Mouse (Mus musculus): ENCODE measurements around the gene Colgalt2. TPM values are rescaled to one million over a fixed set of nuclear protein-coding genes. Genes with fewer than 3 reads are reported as not detected.

Gene Colgalt2
- polyA plus RNA-seq, 1 experiment from 2014 or later: 0.37 TPM

DNA sequence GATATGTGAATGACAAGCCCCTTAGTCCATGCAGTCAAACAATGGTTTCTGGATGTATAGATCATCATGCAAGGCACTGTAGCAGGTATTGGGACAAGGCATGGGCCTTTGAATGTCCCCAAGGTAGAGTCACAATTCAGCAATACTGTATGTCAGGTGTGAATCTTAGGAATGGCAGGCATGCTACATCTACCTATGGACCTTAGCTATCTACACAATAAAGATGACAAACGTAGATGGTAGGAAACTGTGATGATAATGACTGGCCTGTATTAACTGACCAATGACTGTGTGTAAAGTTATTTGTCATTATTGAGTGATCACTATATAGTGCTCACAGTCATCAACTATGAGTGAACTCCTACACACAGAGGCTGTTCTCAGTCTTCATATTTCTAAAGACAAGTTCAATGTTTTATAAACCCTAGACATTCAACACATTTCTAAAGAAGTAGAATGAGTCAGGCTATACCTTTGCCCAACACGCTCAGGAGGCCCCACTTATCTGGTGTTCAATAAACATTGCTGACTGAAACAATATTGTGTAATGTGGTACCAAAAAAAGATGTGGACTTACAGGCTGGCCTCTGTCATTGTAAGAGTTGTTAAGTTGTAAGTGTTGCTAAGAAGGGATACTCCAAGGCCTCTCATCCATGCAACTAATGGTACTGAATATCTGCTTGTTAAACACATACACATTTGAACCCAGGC is 144.0 kb downstream of the Colgalt2 start:
- Histone ChIP-seq H3K4me1 (ENCODE audit: control insufficient read depth, low read depth, low read length) (no peaks in the 10 kb centered on the region; the same call in 1 of the 2 replicates), H3K9ac (ENCODE audit: low read depth, low read length) (no peak overlapping the region), H3K27me3 (ENCODE audit: control insufficient read depth, insufficient read depth, low read depth, low read length) (no peaks in the 10 kb centered on the region), H3K4me3 (ENCODE audit: low read depth, low read length) (no peak overlapping the region), H3K4me2 (ENCODE audit: low read depth, low read length) (no peak overlapping the region), H3K36me3 (ENCODE audit: control insufficient read depth, insufficient read depth) (peaks cover 7% of the 10 kb centered on the region), H3K27ac (ENCODE audit: low read length) (no peak overlapping the region), H3K9me3 (replicated peaks; ENCODE audit: control insufficient read depth, low read length) (no peaks in the 10 kb centered on the region)
- ATAC-seq (ENCODE audit: low read depth): peak; percentile 51
- 40% methylated on average over 2 of the region's 2 CpGs for WGBS (ENCODE audit: insufficient replicate concordance)

DNA sequence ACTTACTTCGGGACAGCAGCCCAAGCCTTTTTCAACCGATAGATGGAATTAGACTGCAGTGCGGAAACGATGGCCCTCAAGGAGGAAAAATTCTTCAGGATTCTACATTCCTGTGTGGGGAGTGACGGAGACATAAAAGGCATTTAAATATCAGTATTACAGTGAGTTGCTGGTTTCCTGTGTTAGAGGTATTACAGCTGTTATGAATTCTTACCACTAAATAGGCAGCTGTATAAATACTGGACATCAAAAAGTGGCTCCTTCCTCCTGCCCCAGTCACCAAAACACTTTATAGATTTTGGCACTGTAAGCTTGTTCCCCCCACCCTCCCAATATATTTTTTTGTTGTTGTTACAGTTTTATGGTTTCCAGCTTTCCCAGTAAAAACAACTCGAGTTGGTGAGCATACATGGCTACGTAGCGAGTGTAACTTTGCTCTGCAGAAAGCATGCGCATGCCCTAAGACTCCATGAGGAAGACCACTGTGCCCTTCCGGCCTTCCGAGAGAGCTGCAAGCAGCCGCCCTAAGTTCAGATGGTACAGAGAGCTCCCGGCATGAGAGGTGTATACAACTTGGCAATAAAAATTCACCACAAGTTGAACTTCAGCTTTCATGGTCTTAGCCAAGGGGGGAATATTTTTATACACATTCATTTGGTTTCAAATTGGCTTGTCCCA is 149.6 kb downstream of the Colgalt2 start:
- 79% methylated on average over 13 of the region's 13 CpGs for WGBS (ENCODE audit: insufficient replicate concordance)
- no peak overlapping the region for H3K27ac ChIP-seq (ENCODE audit: low read length)
- H3K9me3 ChIP-seq (replicated peaks; ENCODE audit: control insufficient read depth, low read length): no peaks in the 10 kb centered on the region
- no peaks in the 10 kb centered on the region for H3K27me3 ChIP-seq (ENCODE audit: control insufficient read depth, insufficient read depth, low read depth, low read length)
- no peak overlapping the region for H3K4me2 ChIP-seq (ENCODE audit: low read depth, low read length)
- no peak for ATAC-seq (ENCODE audit: low read depth)
- H3K4me3 ChIP-seq (ENCODE audit: low read depth, low read length): no peak overlapping the region
- no peak overlapping the region for H3K9ac ChIP-seq (ENCODE audit: low read depth, low read length)
- no peaks in the 10 kb centered on the region for H3K4me1 ChIP-seq (ENCODE audit: control insufficient read depth, low read depth, low read length)
- peaks cover 7% of the 10 kb centered on the region for H3K36me3 ChIP-seq (ENCODE audit: control insufficient read depth, insufficient read depth)

DNA sequence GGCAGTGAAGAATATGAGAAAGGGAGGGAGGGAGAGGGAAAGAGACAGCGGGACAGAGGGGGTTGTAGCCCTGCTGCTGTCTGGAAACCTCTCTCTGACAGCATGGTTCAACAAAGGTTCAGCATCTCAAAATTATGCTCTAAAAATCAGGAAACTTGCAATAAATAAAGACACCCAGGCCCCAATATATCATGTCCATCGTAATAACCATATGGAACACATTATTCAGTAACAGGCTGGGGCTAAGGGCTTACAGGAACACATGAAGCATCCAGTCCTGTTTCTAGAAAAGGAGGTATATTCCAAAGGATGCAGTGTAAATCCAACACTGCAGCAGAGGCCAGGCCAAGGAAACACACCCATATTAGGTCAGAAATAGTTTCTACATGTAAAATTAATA is 150.9 kb downstream of the Colgalt2 start:
- no peaks in the 10 kb centered on the region for H3K27me3 ChIP-seq (ENCODE audit: control insufficient read depth, insufficient read depth, low read depth, low read length)
- no peaks in the 10 kb centered on the region for H3K4me1 ChIP-seq (ENCODE audit: control insufficient read depth, low read depth, low read length)
- no peak for ATAC-seq (ENCODE audit: low read depth)
- H3K27ac ChIP-seq (ENCODE audit: low read length): no peak overlapping the region
- 47% methylated on average over 2 of the region's 2 CpGs for WGBS (ENCODE audit: insufficient replicate concordance)
- no peaks in the 10 kb centered on the region for H3K9me3 ChIP-seq (replicated peaks; ENCODE audit: control insufficient read depth, low read length)
- peaks cover 7% of the 10 kb centered on the region for H3K36me3 ChIP-seq (ENCODE audit: control insufficient read depth, insufficient read depth)
- H3K4me2 ChIP-seq (ENCODE audit: low read depth, low read length): no peak overlapping the region
- H3K9ac ChIP-seq (ENCODE audit: low read depth, low read length): no peak overlapping the region
- no peak overlapping the region for H3K4me3 ChIP-seq (ENCODE audit: low read depth, low read length)

DNA sequence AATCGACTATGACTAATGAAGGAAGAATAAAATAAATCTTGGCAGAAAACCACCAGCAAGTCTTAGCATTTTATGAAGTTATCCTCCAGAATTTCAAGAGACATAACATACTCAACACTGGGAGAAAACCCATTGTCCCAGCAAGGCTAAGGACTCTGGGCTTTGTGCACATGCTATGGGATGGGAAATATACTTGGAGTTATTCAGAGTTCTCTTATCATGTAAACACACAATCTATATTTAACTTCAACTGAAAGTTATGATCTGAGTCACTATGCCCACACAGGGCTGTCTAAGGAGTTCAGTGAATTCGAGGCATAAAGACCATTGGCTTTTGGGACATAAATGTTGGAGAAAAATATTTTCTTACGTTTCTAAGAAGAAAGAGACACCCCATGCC is 151.3 kb downstream of the Colgalt2 start:
- Histone ChIP-seq H3K4me1 (ENCODE audit: control insufficient read depth, low read depth, low read length) (no peaks in the 10 kb centered on the region), H3K27me3 (ENCODE audit: control insufficient read depth, insufficient read depth, low read depth, low read length) (no peaks in the 10 kb centered on the region), H3K9ac (ENCODE audit: low read depth, low read length) (no peak overlapping the region), H3K36me3 (ENCODE audit: control insufficient read depth, insufficient read depth) (peaks cover 6% of the 10 kb centered on the region), H3K27ac (ENCODE audit: low read length) (no peak overlapping the region), H3K4me3 (ENCODE audit: low read depth, low read length) (no peak overlapping the region), H3K4me2 (ENCODE audit: low read depth, low read length) (no peak overlapping the region), H3K9me3 (replicated peaks; ENCODE audit: control insufficient read depth, low read length) (no peaks in the 10 kb centered on the region)
- ATAC-seq (ENCODE audit: low read depth): no peak
- 38% methylated on average over 3 of the region's 3 CpGs for WGBS (ENCODE audit: insufficient replicate concordance)

DNA sequence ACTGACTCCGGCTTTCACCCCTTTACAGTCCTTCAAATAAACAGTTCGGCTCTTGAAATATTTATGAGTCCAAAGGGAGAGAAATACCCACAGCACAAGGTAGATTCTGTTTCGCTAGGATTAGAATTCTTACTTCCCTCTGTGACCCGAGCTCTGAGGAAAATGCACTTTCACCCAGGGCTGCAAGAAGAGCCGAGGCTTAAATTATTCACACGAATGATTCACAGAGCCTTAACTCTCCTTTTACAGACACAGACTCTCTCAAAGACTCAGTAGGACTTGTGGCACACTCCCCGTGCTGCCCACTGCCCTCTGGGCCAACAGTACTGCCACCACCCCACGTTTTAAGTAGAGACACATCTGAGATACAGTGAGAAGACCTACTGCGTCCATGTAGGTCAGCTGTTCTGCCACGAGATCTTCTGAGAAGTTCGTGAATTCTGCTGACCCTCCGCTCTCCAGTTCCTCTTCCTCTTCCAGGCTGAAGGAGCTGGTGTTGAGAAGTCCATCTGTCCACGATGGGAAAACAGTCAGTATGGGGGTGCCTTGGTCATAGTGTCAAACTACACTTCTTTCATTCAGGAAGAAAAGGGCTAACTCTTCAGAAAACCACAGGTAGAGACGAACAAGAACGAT is 154.4 kb downstream of the Colgalt2 start:
- no peak overlapping the region for H3K4me3 ChIP-seq (ENCODE audit: low read depth, low read length)
- H3K4me2 ChIP-seq (ENCODE audit: low read depth, low read length): no peak overlapping the region
- H3K9me3 ChIP-seq (replicated peaks; ENCODE audit: control insufficient read depth, low read length): no peaks in the 10 kb centered on the region
- H3K4me1 ChIP-seq (ENCODE audit: control insufficient read depth, low read depth, low read length): no peaks in the 10 kb centered on the region
- H3K27ac ChIP-seq (ENCODE audit: low read length): no peak overlapping the region
- no peaks in the 10 kb centered on the region for H3K36me3 ChIP-seq (ENCODE audit: control insufficient read depth, insufficient read depth)
- no peak overlapping the region for H3K9ac ChIP-seq (ENCODE audit: low read depth, low read length)
- no peaks in the 10 kb centered on the region for H3K27me3 ChIP-seq (ENCODE audit: control insufficient read depth, insufficient read depth, low read depth, low read length)
- no peak for ATAC-seq (ENCODE audit: low read depth)
- 48% methylated on average over 15 of the region's 15 CpGs for WGBS (ENCODE audit: insufficient replicate concordance)

DNA sequence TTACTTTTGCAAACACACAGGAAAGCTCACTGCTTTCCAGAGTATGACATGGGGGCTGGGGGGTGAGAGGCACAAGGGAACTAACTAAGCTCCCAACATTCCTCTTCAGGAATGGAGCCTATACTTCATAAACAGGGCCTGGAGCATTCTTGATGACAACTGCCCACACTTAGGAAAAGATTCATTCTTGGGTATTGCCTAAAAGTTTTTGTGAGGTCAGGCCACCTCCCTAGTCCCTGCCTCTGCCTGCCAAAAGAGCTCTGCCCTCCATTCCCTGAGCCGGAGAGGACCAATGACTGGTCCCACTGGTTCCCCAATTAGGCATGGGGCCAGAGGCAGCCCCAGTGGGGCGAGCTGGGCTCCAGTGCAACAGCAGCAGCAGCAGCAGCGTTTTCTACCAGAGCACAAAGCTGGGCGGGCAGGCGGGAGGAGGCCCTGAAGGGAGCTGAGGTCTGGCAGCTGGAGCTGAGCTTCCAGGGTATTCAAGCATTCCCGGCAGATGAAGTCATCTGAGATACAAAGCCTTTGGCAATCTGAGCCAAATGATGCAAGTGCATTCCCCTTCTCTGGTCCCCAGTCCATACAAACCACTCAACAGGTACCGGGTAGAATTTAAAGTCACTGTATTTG is 156.4 kb downstream of the Colgalt2 start:
- no peak overlapping the region for H3K9ac ChIP-seq (ENCODE audit: low read depth, low read length)
- no peak overlapping the region for H3K4me2 ChIP-seq (ENCODE audit: low read depth, low read length)
- no peaks in the 10 kb centered on the region for H3K36me3 ChIP-seq (ENCODE audit: control insufficient read depth, insufficient read depth)
- peak overlapping the region; percentile 43; the same call in 1 of the 2 replicates for H3K27ac ChIP-seq (ENCODE audit: low read length)
- H3K4me3 ChIP-seq (ENCODE audit: low read depth, low read length): no peak overlapping the region
- no peaks in the 10 kb centered on the region for H3K9me3 ChIP-seq (replicated peaks; ENCODE audit: control insufficient read depth, low read length)
- no peaks in the 10 kb centered on the region for H3K4me1 ChIP-seq (ENCODE audit: control insufficient read depth, low read depth, low read length)
- ATAC-seq (ENCODE audit: low read depth): peak; percentile 41
- no peaks in the 10 kb centered on the region for H3K27me3 ChIP-seq (ENCODE audit: control insufficient read depth, insufficient read depth, low read depth, low read length)
- 42% methylated on average over 7 of the region's 7 CpGs for WGBS (ENCODE audit: insufficient replicate concordance)

DNA sequence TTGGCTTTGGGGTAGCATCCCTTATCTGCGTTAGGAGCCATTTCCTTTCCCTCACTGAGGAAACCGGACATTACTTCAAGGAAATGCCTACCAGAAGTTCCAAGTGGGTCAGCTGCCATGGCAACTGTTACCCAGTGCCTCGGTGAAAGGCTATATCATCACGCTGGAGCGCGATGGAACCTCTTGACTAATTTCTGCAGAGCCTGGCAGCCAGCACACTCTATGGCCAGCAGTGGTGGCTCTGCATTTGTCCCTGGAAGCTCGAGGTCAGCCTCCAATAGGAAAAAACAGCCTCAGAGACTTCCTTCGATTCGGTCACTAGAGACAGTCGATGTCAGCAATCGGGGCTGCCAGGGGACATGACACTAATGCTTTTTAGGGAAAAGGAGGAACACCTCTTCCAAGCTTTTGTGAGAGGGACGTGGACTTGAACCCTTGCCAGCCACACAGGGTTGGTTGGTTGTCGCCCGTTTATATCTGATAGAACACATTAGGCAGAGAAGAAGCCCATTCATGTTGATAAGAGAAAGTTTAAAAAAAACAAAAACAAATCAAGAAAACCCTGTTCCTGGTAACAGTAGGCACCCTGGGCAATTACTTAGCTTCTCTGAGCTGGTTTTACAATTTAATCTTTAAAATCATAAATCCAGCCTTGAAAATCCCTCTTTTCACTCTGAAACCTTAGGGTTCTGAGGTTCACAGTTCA is 157.1 kb downstream of the Colgalt2 start:
- no peaks in the 10 kb centered on the region for H3K9me3 ChIP-seq (replicated peaks; ENCODE audit: control insufficient read depth, low read length)
- no peaks in the 10 kb centered on the region for H3K4me1 ChIP-seq (ENCODE audit: control insufficient read depth, low read depth, low read length)
- no peak overlapping the region for H3K27ac ChIP-seq (ENCODE audit: low read length)
- WGBS (ENCODE audit: insufficient replicate concordance): 47% methylated on average over 14 of the region's 14 CpGs
- no peak overlapping the region for H3K4me3 ChIP-seq (ENCODE audit: low read depth, low read length)
- no peak overlapping the region for H3K9ac ChIP-seq (ENCODE audit: low read depth, low read length)
- H3K4me2 ChIP-seq (ENCODE audit: low read depth, low read length): no peak overlapping the region
- no peaks in the 10 kb centered on the region for H3K36me3 ChIP-seq (ENCODE audit: control insufficient read depth, insufficient read depth)
- peak; percentile 20; the same call in 1 of the 2 replicates for ATAC-seq (ENCODE audit: low read depth)
- H3K27me3 ChIP-seq (ENCODE audit: control insufficient read depth, insufficient read depth, low read depth, low read length): no peaks in the 10 kb centered on the region
